Mouse (Mus musculus) G1E (cell line): ENCODE data around the gene Nln.

Source experiments
- CTCF ChIP-seq: IDR thresholded peaks from 2 replicates; pipeline ENCODE4 v1.5.1; 2012; ENCODE audit warnings: low read depth, low read length, inconsistent platforms, mixed read lengths
- GATA2 ChIP-seq: IDR thresholded peaks from 2 replicates; pipeline ENCODE4 v1.6.1; 2012; ENCODE audit warnings: low read depth, low read length, inconsistent platforms, borderline replicate concordance
- POLR2AphosphoS5 ChIP-seq: IDR thresholded peaks from 2 replicates; pipeline ENCODE4 v1.6.1; 2012; ENCODE audit warnings: low read depth, low read length, inconsistent platforms; ENCODE audit not compliant: insufficient replicate concordance

GRCm38 (mm10) chr13:104041481-104041880 lies 67.9 kb downstream of the Nln start:
- TF ChIP-seq CTCF (no peak), POLR2AphosphoS5 (no peak), GATA2 (no peak)
